Mouse (Mus musculus): ENCODE data around the gene Uba5. TPM values are rescaled to one million over a fixed set of nuclear protein-coding genes. Genes with fewer than 3 reads are reported as not detected.

The Uba5 gene
- polyA plus RNA-seq, 1 experiment from 2014 or later: 50.3 TPM

- Histone ChIP-seq H3K27me3 (replicated peaks; ENCODE audit: control insufficient read depth, insufficient read depth, low read length) (no peaks in the 10 kb centered on the region), H3K4me2 (ENCODE audit: low read length) (no peak overlapping the region), H3K36me3 (ENCODE audit: control insufficient read depth, insufficient read depth, low read length) (peaks cover 22% of the 10 kb centered on the region), H3K9me3 (ENCODE audit: control insufficient read depth, low read length) (no peaks in the 10 kb centered on the region), H3K4me3 (ENCODE audit: low read depth, low read length) (no peak overlapping the region), H3K9ac (ENCODE audit: low read length) (no peak overlapping the region), H3K4me1 (replicated peaks; ENCODE audit: control insufficient read depth, insufficient read depth, low read length) (no peaks in the 10 kb centered on the region), H3K27ac (ENCODE audit: low read depth) (no peak overlapping the region)
- no peak for ATAC-seq (replicated peaks; ENCODE audit: low FRiP score, low TSS enrichment, low read depth)
- WGBS: 80% methylated on average over 4 of the region's 4 CpGs
- no peak for DNase-seq (ENCODE audit: low spot score)
Observed at GRCm38 (mm10) chr9:104039742-104040141, 23.2 kb downstream of the Uba5 start.

GRCm38 (mm10) chr9:104039031-104039695 is 23.8 kb downstream of the Uba5 start:
- no peaks in the 10 kb centered on the region for H3K4me1 ChIP-seq (replicated peaks; ENCODE audit: control insufficient read depth, insufficient read depth, low read length)
- 90% methylated on average over 21 of the region's 21 CpGs for WGBS
- ATAC-seq (replicated peaks; ENCODE audit: low FRiP score, low TSS enrichment, low read depth): no peak
- H3K9ac ChIP-seq (ENCODE audit: low read length): no peak overlapping the region
- no peak overlapping the region for H3K27ac ChIP-seq (ENCODE audit: low read depth)
- no peaks in the 10 kb centered on the region for H3K9me3 ChIP-seq (ENCODE audit: control insufficient read depth, low read length)
- H3K27me3 ChIP-seq (replicated peaks; ENCODE audit: control insufficient read depth, insufficient read depth, low read length): no peaks in the 10 kb centered on the region
- H3K36me3 ChIP-seq (ENCODE audit: control insufficient read depth, insufficient read depth, low read length): peaks cover 27% of the 10 kb centered on the region
- H3K4me2 ChIP-seq (ENCODE audit: low read length): no peak overlapping the region
- DNase-seq (ENCODE audit: low spot score): no peak
- no peak overlapping the region for H3K4me3 ChIP-seq (ENCODE audit: low read depth, low read length)

- H3K9me3 ChIP-seq (ENCODE audit: control insufficient read depth, low read length): no peaks in the 10 kb centered on the region
- H3K27ac ChIP-seq (ENCODE audit: low read depth): no peak overlapping the region
- H3K4me3 ChIP-seq (ENCODE audit: low read depth, low read length): no peak overlapping the region
- DNase-seq (ENCODE audit: low spot score): no peak
- H3K4me1 ChIP-seq (replicated peaks; ENCODE audit: control insufficient read depth, insufficient read depth, low read length): no peaks in the 10 kb centered on the region
- H3K9ac ChIP-seq (ENCODE audit: low read length): no peak overlapping the region
- ATAC-seq (replicated peaks; ENCODE audit: low FRiP score, low TSS enrichment, low read depth): no peak
- H3K36me3 ChIP-seq (ENCODE audit: control insufficient read depth, insufficient read depth, low read length): peaks cover 27% of the 10 kb centered on the region
- 91% methylated on average over 13 of the region's 13 CpGs for WGBS
- H3K4me2 ChIP-seq (ENCODE audit: low read length): no peak overlapping the region
- H3K27me3 ChIP-seq (replicated peaks; ENCODE audit: control insufficient read depth, insufficient read depth, low read length): no peaks in the 10 kb centered on the region
Observed at GRCm38 (mm10) chr9:104038266-104038665, 24.7 kb downstream of the Uba5 start.

- H3K27me3 ChIP-seq (replicated peaks; ENCODE audit: control insufficient read depth, insufficient read depth, low read length): no peaks in the 10 kb centered on the region
- WGBS: 50% methylated on average over 24 of the region's 24 CpGs
- H3K36me3 ChIP-seq (ENCODE audit: control insufficient read depth, insufficient read depth, low read length): peaks cover 23% of the 10 kb centered on the region
- no peak overlapping the region for H3K9ac ChIP-seq (ENCODE audit: low read length)
- DNase-seq (ENCODE audit: low spot score) (peak; percentile 81), ATAC-seq (replicated peaks; ENCODE audit: low FRiP score, low TSS enrichment, low read depth) (no peak)
- H3K4me2 ChIP-seq (ENCODE audit: low read length): no peak overlapping the region
- H3K4me3 ChIP-seq (ENCODE audit: low read depth, low read length): no peak overlapping the region
- H3K9me3 ChIP-seq (ENCODE audit: control insufficient read depth, low read length): no peaks in the 10 kb centered on the region
- H3K4me1 ChIP-seq (replicated peaks; ENCODE audit: control insufficient read depth, insufficient read depth, low read length): no peaks in the 10 kb centered on the region
- no peak overlapping the region for H3K27ac ChIP-seq (ENCODE audit: low read depth)
Observed at GRCm38 (mm10) chr9:104035261-104036015, 27.5 kb downstream of the Uba5 start.

GRCm38 (mm10) chr9:104034718-104035117 is 28.2 kb downstream of the Uba5 start:
- Histone ChIP-seq H3K27me3 (replicated peaks; ENCODE audit: control insufficient read depth, insufficient read depth, low read length) (no peaks in the 10 kb centered on the region), H3K9ac (ENCODE audit: low read length) (no peak overlapping the region), H3K4me3 (ENCODE audit: low read depth, low read length) (no peak overlapping the region), H3K27ac (ENCODE audit: low read depth) (no peak overlapping the region), H3K4me1 (replicated peaks; ENCODE audit: control insufficient read depth, insufficient read depth, low read length) (no peaks in the 10 kb centered on the region), H3K9me3 (ENCODE audit: control insufficient read depth, low read length) (no peaks in the 10 kb centered on the region), H3K4me2 (ENCODE audit: low read length) (no peak overlapping the region), H3K36me3 (ENCODE audit: control insufficient read depth, insufficient read depth, low read length) (peaks cover 23% of the 10 kb centered on the region)
- ATAC-seq (replicated peaks; ENCODE audit: low FRiP score, low TSS enrichment, low read depth) (no peak), DNase-seq (ENCODE audit: low spot score) (no peak)
- WGBS: 66% methylated on average over 6 of the region's 6 CpGs

- no peaks in the 10 kb centered on the region for H3K27me3 ChIP-seq (replicated peaks; ENCODE audit: control insufficient read depth, insufficient read depth, low read length)
- no peak overlapping the region for H3K9ac ChIP-seq (ENCODE audit: low read length)
- ATAC-seq (replicated peaks; ENCODE audit: low FRiP score, low TSS enrichment, low read depth) (no peak), DNase-seq (ENCODE audit: low spot score) (no peak)
- H3K4me3 ChIP-seq (ENCODE audit: low read depth, low read length): no peak overlapping the region
- no peak overlapping the region for H3K27ac ChIP-seq (ENCODE audit: low read depth)
- H3K4me1 ChIP-seq (replicated peaks; ENCODE audit: control insufficient read depth, insufficient read depth, low read length): no peaks in the 10 kb centered on the region
- H3K4me2 ChIP-seq (ENCODE audit: low read length): no peak overlapping the region
- peaks cover 24% of the 10 kb centered on the region for H3K36me3 ChIP-seq (ENCODE audit: control insufficient read depth, insufficient read depth, low read length)
- H3K9me3 ChIP-seq (ENCODE audit: control insufficient read depth, low read length): no peaks in the 10 kb centered on the region
- WGBS: 85% methylated on average over 8 of the region's 8 CpGs
Observed at GRCm38 (mm10) chr9:104034231-104034630, 28.7 kb downstream of the Uba5 start.

- H3K9me3 ChIP-seq (ENCODE audit: control insufficient read depth, low read length): no peaks in the 10 kb centered on the region
- peaks cover 40% of the 10 kb centered on the region for H3K36me3 ChIP-seq (ENCODE audit: control insufficient read depth, insufficient read depth, low read length)
- H3K4me2 ChIP-seq (ENCODE audit: low read length): no peak overlapping the region
- H3K27me3 ChIP-seq (replicated peaks; ENCODE audit: control insufficient read depth, insufficient read depth, low read length): no peaks in the 10 kb centered on the region
- H3K9ac ChIP-seq (ENCODE audit: low read length): no peak overlapping the region
- no peak overlapping the region for H3K4me3 ChIP-seq (ENCODE audit: low read depth, low read length)
- no peaks in the 10 kb centered on the region for H3K4me1 ChIP-seq (replicated peaks; ENCODE audit: control insufficient read depth, insufficient read depth, low read length)
- ATAC-seq (replicated peaks; ENCODE audit: low FRiP score, low TSS enrichment, low read depth): no peak
- DNase-seq (ENCODE audit: low spot score): no peak
- no peak overlapping the region for H3K27ac ChIP-seq (ENCODE audit: low read depth)
- WGBS: 93% methylated on average over 11 of the region's 11 CpGs
Observed at GRCm38 (mm10) chr9:104029861-104030260, 33.1 kb downstream of the Uba5 start.

GRCm38 (mm10) chr9:104027186-104027585 is 35.7 kb downstream of the Uba5 start:
- H3K27ac ChIP-seq (ENCODE audit: low read depth): no peak overlapping the region
- peaks cover 36% of the 10 kb centered on the region for H3K36me3 ChIP-seq (ENCODE audit: control insufficient read depth, insufficient read depth, low read length)
- no peaks in the 10 kb centered on the region for H3K4me1 ChIP-seq (replicated peaks; ENCODE audit: control insufficient read depth, insufficient read depth, low read length)
- H3K4me3 ChIP-seq (ENCODE audit: low read depth, low read length): no peak overlapping the region
- H3K27me3 ChIP-seq (replicated peaks; ENCODE audit: control insufficient read depth, insufficient read depth, low read length): no peaks in the 10 kb centered on the region
- WGBS: 94% methylated on average over 8 of the region's 8 CpGs
- no peak overlapping the region for H3K9ac ChIP-seq (ENCODE audit: low read length)
- H3K9me3 ChIP-seq (ENCODE audit: control insufficient read depth, low read length): no peaks in the 10 kb centered on the region
- no peak for DNase-seq (ENCODE audit: low spot score)
- no peak for ATAC-seq (replicated peaks; ENCODE audit: low FRiP score, low TSS enrichment, low read depth)
- H3K4me2 ChIP-seq (ENCODE audit: low read length): no peak overlapping the region

GRCm38 (mm10) chr9:104021026-104021425 is 41.9 kb downstream of the Uba5 start:
- WGBS: 92% methylated on average over 10 of the region's 10 CpGs
- H3K36me3 ChIP-seq (ENCODE audit: control insufficient read depth, insufficient read depth, low read length): peaks cover 60% of the 10 kb centered on the region

More at GRCm38 (mm10) chr9:104021026-104021425, 41.9 kb downstream of the Uba5 start:
- no peaks in the 10 kb centered on the region for H3K27me3 ChIP-seq (replicated peaks; ENCODE audit: control insufficient read depth, insufficient read depth, low read length)
- ATAC-seq (replicated peaks; ENCODE audit: low FRiP score, low TSS enrichment, low read depth) (no peak), DNase-seq (ENCODE audit: low spot score) (no peak)
- H3K4me1 ChIP-seq (replicated peaks; ENCODE audit: control insufficient read depth, insufficient read depth, low read length): no peaks in the 10 kb centered on the region
- H3K27ac ChIP-seq (ENCODE audit: low read depth): no peak overlapping the region
- H3K9me3 ChIP-seq (ENCODE audit: control insufficient read depth, low read length): no peaks in the 10 kb centered on the region
- H3K4me3 ChIP-seq (ENCODE audit: low read depth, low read length): no peak overlapping the region
- no peak overlapping the region for H3K4me2 ChIP-seq (ENCODE audit: low read length)
- H3K9ac ChIP-seq (ENCODE audit: low read length): no peak overlapping the region
